ENCODE assay signal across 33 mouse cellular contexts in the genomic region with DNA sequence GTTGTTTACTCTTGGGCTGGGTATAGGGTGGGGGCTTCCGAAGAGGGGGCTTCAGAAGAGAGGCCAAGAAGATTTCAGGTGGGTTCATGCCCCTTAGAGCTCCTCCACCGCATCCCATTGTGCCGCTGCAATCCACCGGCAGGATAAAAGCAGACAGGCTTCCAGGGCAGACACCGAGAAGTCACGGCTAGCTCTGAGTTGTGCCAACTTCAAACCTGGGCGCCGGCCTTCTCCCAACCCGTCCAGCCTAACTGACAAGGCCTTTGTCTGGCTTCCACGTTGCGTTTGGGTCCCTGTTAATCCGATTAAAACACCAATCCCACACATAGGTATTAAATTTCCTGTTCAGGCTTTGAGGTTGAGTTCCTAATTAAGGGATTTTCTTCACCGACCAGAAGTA.
A peak's percentile ranks its signal among the peaks of the same experiment; 100 is the strongest.
DNase-seq lines count a peak whose midpoint lies in the region; ATAC-seq and TF ChIP-seq lines count a peak whose summit lies in the region.
"Had no signal": no experiment of that assay in that cellular context is flagged by ENCODE, and none has a peak within 500 bp of the region (broad histone marks: within the 10 kb centered on the region; RNA-seq: fewer than 3 reads in every experiment).

No protein-coding gene starts in this region.

- peaks cover 9% of the 10 kb centered on the region; the same call in 1 of the 2 replicates for H3K27me3 ChIP-seq in midbrain, embryonic 10.5 days (ENCODE audit: low read depth, poor library complexity, severe bottlenecking)
- H3K27me3 ChIP-seq in midbrain, postnatal 0 days (ENCODE audit: insufficient read depth, low read length) = no peaks in the 10 kb centered on the region
- H3K27me3 ChIP-seq in embryonic facial prominence, embryonic 12.5 days = no peaks in the 10 kb centered on the region
- no peaks in the 10 kb centered on the region; the same call in 1 of the 2 replicates for H3K27me3 ChIP-seq in midbrain, embryonic 14.5 days (ENCODE audit: control insufficient read depth, insufficient read depth, low read length)
- no peaks in the 10 kb centered on the region for H3K27me3 ChIP-seq in hindbrain, postnatal 0 days (ENCODE audit: insufficient read depth, low read length)
- H3K27me3 ChIP-seq: embryonic facial prominence, embryonic 15.5 days; heart, embryonic 12.5 days; limb, embryonic 15.5 days; liver, embryonic 13.5 days; megakaryocyte, embryonic 14.5 days; neural tube, embryonic 15.5 days; stomach, embryonic 15.5 days had no signal

- H3K27ac ChIP-seq in midbrain, embryonic 10.5 days (replicated peaks) = peak overlapping the region; percentile 55; the same call in 1 of the 2 replicates
- H3K27ac ChIP-seq in midbrain, postnatal 0 days (ENCODE audit: low read depth, low read length) = no peak overlapping the region
- H3K27ac ChIP-seq in embryonic facial prominence, embryonic 12.5 days = no peak overlapping the region
- no peak overlapping the region for H3K27ac ChIP-seq in midbrain, embryonic 14.5 days (replicated peaks; ENCODE audit: low read depth, low read length)
- H3K27ac ChIP-seq in hindbrain, postnatal 0 days = no peak overlapping the region
- H3K27ac ChIP-seq: embryonic facial prominence, embryonic 15.5 days; gastrocnemius, adult 2 months; heart, adult 2 months; hindbrain, embryonic 14.5 days; limb, embryonic 15.5 days; liver, embryonic 13.5 days; neural tube, embryonic 15.5 days; stomach, embryonic 15.5 days had no signal

- DNase-seq in midbrain, embryonic 10.5 days (ENCODE audit: low spot score) = peak; percentile 66
- no peak for DNase-seq in midbrain, postnatal 0 days (ENCODE audit: low spot score)
- peak; percentile 9 for DNase-seq in embryo, embryonic 9.5 days (ENCODE audit: extremely low spot score)
- DNase-seq in midbrain, embryonic 14.5 days = peak; percentile 54
- no peak for DNase-seq in spleen, postnatal 36 days (ENCODE audit: low spot score in 2 of 2)
- DNase-seq in ovary, postnatal 14 days (ENCODE audit: low spot score) = no peak
- no peak for DNase-seq in hindbrain, postnatal 0 days (ENCODE audit: low spot score)
- DNase-seq: adrenal gland, adult 2 months; B cell, adult 2 months; cerebellum, adult 8-10 months; cerebellum, postnatal 36 days; gastrocnemius, adult 2 months; gastrocnemius, postnatal 36 days; heart, adult 2 months; kidney, adult 11 months; kidney, postnatal 14 days; left cerebral cortex, postnatal 4 days; liver, embryonic 13.5 days; lung, adult 18-20 months; lung, postnatal 4 days; thymus, postnatal 14 days had no signal

- H3K9me3 ChIP-seq in midbrain, embryonic 10.5 days (replicated peaks) = no peaks in the 10 kb centered on the region
- no peaks in the 10 kb centered on the region for H3K9me3 ChIP-seq in midbrain, postnatal 0 days (ENCODE audit: low read length)
- H3K9me3 ChIP-seq in embryonic facial prominence, embryonic 12.5 days = no peaks in the 10 kb centered on the region
- H3K9me3 ChIP-seq in midbrain, embryonic 14.5 days (ENCODE audit: control insufficient read depth, low read length) = no peaks in the 10 kb centered on the region
- no peaks in the 10 kb centered on the region for H3K9me3 ChIP-seq in hindbrain, postnatal 0 days (ENCODE audit: low read length)
- H3K9me3 ChIP-seq: embryonic facial prominence, embryonic 15.5 days; heart, embryonic 12.5 days; limb, embryonic 15.5 days; liver, embryonic 13.5 days; neural tube, embryonic 15.5 days; stomach, embryonic 15.5 days had no signal

- TF ChIP-seq CTCF in midbrain, postnatal 0 days (IDR thresholded peaks at IDR 0.05) = no peak
- no peak for TF ChIP-seq CTCF in hindbrain, postnatal 0 days (IDR thresholded peaks at IDR 0.05; ENCODE audit: low read depth)

- no peak overlapping the region for H3K4me2 ChIP-seq in midbrain, postnatal 0 days (ENCODE audit: low read depth, low read length, poor library complexity, severe bottlenecking)
- H3K4me2 ChIP-seq in embryonic facial prominence, embryonic 12.5 days (replicated peaks) = no peak overlapping the region
- no peak overlapping the region for H3K4me2 ChIP-seq in midbrain, embryonic 14.5 days (ENCODE audit: low read length)
- no peak overlapping the region for H3K4me2 ChIP-seq in hindbrain, postnatal 0 days (ENCODE audit: low read depth, low read length)
- H3K4me2 ChIP-seq: embryonic facial prominence, embryonic 15.5 days; heart, embryonic 12.5 days; hindbrain, embryonic 14.5 days; limb, embryonic 15.5 days; liver, embryonic 13.5 days; neural tube, embryonic 15.5 days; stomach, embryonic 15.5 days had no signal

- ATAC-seq in midbrain, postnatal 0 days (ENCODE audit: low FRiP score) = no peak
- 0 out of 2 replicates have a peak, but pooled peaks have one; percentile 35 for ATAC-seq in embryonic facial prominence, embryonic 12.5 days (ENCODE audit: insufficient number of reproducible peaks, insufficient read depth, low FRiP score, low TSS enrichment)
- ATAC-seq in midbrain, embryonic 14.5 days (ENCODE audit: low FRiP score, low TSS enrichment) = no peak
- ATAC-seq in hindbrain, postnatal 0 days = no peak
- ATAC-seq: activated CD4-positive, CD25-positive, alpha-beta regulatory T cell, adult 4 months; forebrain, embryonic 16.5 days; inflammation-experienced regulatory T-cells, adult 6 months; lung, postnatal 0 days had no signal

- no peaks in the 10 kb centered on the region for H3K36me3 ChIP-seq in midbrain, embryonic 10.5 days
- no peaks in the 10 kb centered on the region for H3K36me3 ChIP-seq in midbrain, postnatal 0 days (ENCODE audit: insufficient read depth, low read length)
- no peaks in the 10 kb centered on the region for H3K36me3 ChIP-seq in embryonic facial prominence, embryonic 12.5 days
- H3K36me3 ChIP-seq in midbrain, embryonic 14.5 days (ENCODE audit: control insufficient read depth, insufficient read depth, low read length) = no peaks in the 10 kb centered on the region
- H3K36me3 ChIP-seq in hindbrain, postnatal 0 days (ENCODE audit: insufficient read depth, low read length) = no peaks in the 10 kb centered on the region
- H3K36me3 ChIP-seq: embryonic facial prominence, embryonic 15.5 days; heart, embryonic 12.5 days; limb, embryonic 15.5 days; liver, embryonic 13.5 days; neural tube, embryonic 15.5 days; stomach, embryonic 15.5 days had no signal

- H3K9ac ChIP-seq in midbrain, postnatal 0 days (replicated peaks; ENCODE audit: low read length, poor library complexity, severe bottlenecking) = no peak overlapping the region
- no peak overlapping the region for H3K9ac ChIP-seq in embryonic facial prominence, embryonic 12.5 days
- H3K9ac ChIP-seq in midbrain, embryonic 14.5 days (replicated peaks; ENCODE audit: low read length) = no peak overlapping the region
- H3K9ac ChIP-seq in hindbrain, postnatal 0 days (replicated peaks; ENCODE audit: low read length) = no peak overlapping the region
- H3K9ac ChIP-seq: embryonic facial prominence, embryonic 15.5 days; heart, embryonic 12.5 days; hindbrain, embryonic 14.5 days; limb, embryonic 15.5 days; liver, embryonic 13.5 days; neural tube, embryonic 15.5 days; stomach, embryonic 15.5 days had no signal

- H3K4me1 ChIP-seq in midbrain, embryonic 10.5 days = peaks cover 22% of the 10 kb centered on the region
- no peaks in the 10 kb centered on the region for H3K4me1 ChIP-seq in midbrain, postnatal 0 days (ENCODE audit: insufficient read depth, low read length)
- H3K4me1 ChIP-seq in embryonic facial prominence, embryonic 12.5 days = no peaks in the 10 kb centered on the region
- H3K4me1 ChIP-seq in midbrain, embryonic 14.5 days (ENCODE audit: control insufficient read depth, insufficient read depth, low read length) = no peaks in the 10 kb centered on the region
- H3K4me1 ChIP-seq in hindbrain, postnatal 0 days (ENCODE audit: insufficient read depth, low read length) = no peaks in the 10 kb centered on the region
- H3K4me1 ChIP-seq: liver, embryonic 13.5 days; megakaryocyte, embryonic 14.5 days; neural tube, embryonic 15.5 days; stomach, embryonic 15.5 days had no signal

- WGBS in midbrain, embryonic 10.5 days = 42% methylated on average over 13 of the region's 13 CpGs
- 24% methylated on average over 13 of the region's 13 CpGs for WGBS in midbrain, postnatal 0 days
- 51% methylated on average over 13 of the region's 13 CpGs for WGBS in embryonic facial prominence, embryonic 12.5 days
- WGBS in midbrain, embryonic 14.5 days = 16% methylated on average over 13 of the region's 13 CpGs
- WGBS in hindbrain, postnatal 0 days = 63% methylated on average over 13 of the region's 13 CpGs

- H3K4me3 ChIP-seq in midbrain, embryonic 10.5 days = no peak overlapping the region
- no peak overlapping the region for H3K4me3 ChIP-seq in midbrain, postnatal 0 days (ENCODE audit: low read depth, low read length)
- H3K4me3 ChIP-seq in embryonic facial prominence, embryonic 12.5 days = no peak overlapping the region
- no peak overlapping the region for H3K4me3 ChIP-seq in midbrain, embryonic 14.5 days (replicated peaks; ENCODE audit: low read depth, low read length)
- H3K4me3 ChIP-seq in hindbrain, postnatal 0 days (ENCODE audit: low read length) = no peak overlapping the region
- H3K4me3 ChIP-seq: embryonic facial prominence, embryonic 15.5 days; gastrocnemius, adult 2 months; heart, adult 2 months; heart, embryonic 12.5 days; limb, embryonic 15.5 days; liver, embryonic 13.5 days; megakaryocyte, embryonic 14.5 days; neural tube, embryonic 15.5 days; stomach, embryonic 15.5 days had no signal

Comparison
In these comparisons a context has a peak if more than half of its experiments do, and no peak if none do; other contexts are left out.
1. DNase-seq: peak in midbrain, embryonic 10.5 days (single experiment), embryo, embryonic 9.5 days (single experiment) and midbrain, embryonic 14.5 days (single experiment); none in midbrain, postnatal 0 days (single experiment), spleen, postnatal 36 days (0 of 2), ovary, postnatal 14 days (single experiment) and hindbrain, postnatal 0 days (single experiment).